Mouse (Mus musculus) urinary bladder, postnatal 10 days (tissue): ENCODE measurements around the gene Ms4a3.

ENCODE experiments used
- DNase-seq: peaks from one replicate; pipeline ENCODE4 v3.0.0; 2022; ENCODE audit warnings: low spot score

Ms4a3 gene

DNA sequence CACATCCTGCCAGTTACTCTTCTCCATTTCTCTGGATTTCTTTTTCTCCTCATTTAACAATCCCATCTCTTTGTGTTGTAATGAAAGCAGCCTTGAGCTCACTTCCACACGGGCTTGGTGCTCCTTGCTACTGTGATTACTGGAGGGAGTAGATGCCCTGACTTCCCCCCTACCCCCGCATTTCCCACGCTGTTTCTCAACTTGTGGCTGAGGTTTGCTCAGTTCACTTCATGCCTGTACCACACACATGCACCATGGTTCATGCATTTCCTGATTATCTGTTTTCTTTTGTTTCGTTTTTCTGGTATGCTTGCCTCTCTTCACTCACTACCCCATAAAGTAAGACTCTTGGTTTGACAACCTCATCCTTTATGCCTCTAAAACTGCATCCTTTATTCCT lies 51.4 kb downstream of the Ms4a3 start:
- no peak for DNase-seq
